Mouse (Mus musculus): ENCODE data around the gene Kat8. TPM values are rescaled to one million over a fixed set of nuclear protein-coding genes. Genes with fewer than 3 reads are reported as not detected.
"Not testable (repeated sequence)": the region's sequence is repeated elsewhere in the genome, so short reads cannot be mapped to it uniquely, and the experiment has no call there.

The Kat8 gene
- polyA plus RNA-seq, 1 experiment from 2014 or later: 13.3 TPM

- Histone ChIP-seq H3K9me3 (replicated peaks; ENCODE audit: control insufficient read depth, low read length) (no peaks in the 10 kb centered on the region), H3K36me3 (ENCODE audit: control insufficient read depth, insufficient read depth) (no peaks in the 10 kb centered on the region), H3K4me2 (ENCODE audit: low read depth, low read length) (peak overlapping the region; percentile 92), H3K27ac (ENCODE audit: low read length) (no peak overlapping the region; the same call in 1 of the 2 replicates), H3K27me3 (ENCODE audit: control insufficient read depth, insufficient read depth, low read depth, low read length) (no peaks in the 10 kb centered on the region), H3K9ac (ENCODE audit: low read depth, low read length) (peak overlapping the region; percentile 10; the same call in 1 of the 2 replicates), H3K4me1 (ENCODE audit: control insufficient read depth, low read depth, low read length) (peaks cover 36% of the 10 kb centered on the region), H3K4me3 (ENCODE audit: low read depth, low read length) (peak overlapping the region; percentile 76)
- 77% methylated on average over 5 of the region's 5 CpGs for WGBS (ENCODE audit: insufficient replicate concordance)
- no peak for ATAC-seq (ENCODE audit: low read depth)
Observed at GRCm38 (mm10) chr7:127894480-127894879, 17.8 kb upstream of the Kat8 start.

GRCm38 (mm10) chr7:127895442-127895841, 16.9 kb upstream of the Kat8 start, which contains the start of the genes Gm21974 and Vkorc1:
Gene Gm21974, minus strand, starts transcription at chr7:127895454.
Gene Vkorc1, minus strand, starts transcription at chr7:127895617.
- peak within 1 kb of the TSS; percentile 89 for H3K27ac ChIP-seq (ENCODE audit: low read length)
- H3K4me2 ChIP-seq (ENCODE audit: low read depth, low read length): peak within 1 kb of the TSS; percentile 92
- no peaks in the 10 kb centered on the region for H3K36me3 ChIP-seq (ENCODE audit: control insufficient read depth, insufficient read depth)
- H3K9me3 ChIP-seq (replicated peaks; ENCODE audit: control insufficient read depth, low read length): no peaks in the 10 kb centered on the region
- H3K27me3 ChIP-seq (ENCODE audit: control insufficient read depth, insufficient read depth, low read depth, low read length): no peaks in the 10 kb centered on the region
- peaks cover 45% of the 10 kb centered on the region for H3K4me1 ChIP-seq (ENCODE audit: control insufficient read depth, low read depth, low read length)
- peak within 1 kb of the TSS; percentile 76 for H3K9ac ChIP-seq (ENCODE audit: low read depth, low read length)
- H3K4me3 ChIP-seq (ENCODE audit: low read depth, low read length): peak within 1 kb of the TSS; percentile 76
- ATAC-seq (ENCODE audit: low read depth): peak; percentile 96
- WGBS (ENCODE audit: insufficient replicate concordance): under 1% methylated on average over 26 of the region's 26 CpGs

GRCm38 (mm10) chr7:127895891-127896290, 16.4 kb upstream of the Kat8 start:
- H3K36me3 ChIP-seq (ENCODE audit: control insufficient read depth, insufficient read depth); ATAC-seq (ENCODE audit: low read depth); H3K27me3 ChIP-seq (ENCODE audit: control insufficient read depth, insufficient read depth, low read depth, low read length); H3K9ac ChIP-seq (ENCODE audit: low read depth, low read length); H3K9me3 ChIP-seq (replicated peaks; ENCODE audit: control insufficient read depth, low read length): not testable (repeated sequence)
- peak overlapping the region; percentile 76 for H3K4me3 ChIP-seq (ENCODE audit: low read depth, low read length)
- H3K4me1 ChIP-seq (ENCODE audit: control insufficient read depth, low read depth, low read length): peaks cover 49% of the 10 kb centered on the region
- H3K4me2 ChIP-seq (ENCODE audit: low read depth, low read length): peak overlapping the region; percentile 92
- H3K27ac ChIP-seq (ENCODE audit: low read length): peak overlapping the region; percentile 89
- WGBS (ENCODE audit: insufficient replicate concordance): 52% methylated on average over 7 of the region's 7 CpGs

- no peak overlapping the region for H3K4me3 ChIP-seq (ENCODE audit: low read depth, low read length)
- no peaks in the 10 kb centered on the region for H3K27me3 ChIP-seq (ENCODE audit: control insufficient read depth, insufficient read depth, low read depth, low read length)
- 0 out of 2 replicates have a peak overlapping the region, but pooled peaks have one; percentile 92 for H3K4me2 ChIP-seq (ENCODE audit: low read depth, low read length)
- ATAC-seq (ENCODE audit: low read depth): no peak
- H3K9me3 ChIP-seq (replicated peaks; ENCODE audit: control insufficient read depth, low read length): no peaks in the 10 kb centered on the region
- H3K27ac ChIP-seq (ENCODE audit: low read length): peak overlapping the region; percentile 19; the same call in 1 of the 2 replicates
- 50% methylated on average over 13 of the region's 13 CpGs for WGBS (ENCODE audit: insufficient replicate concordance)
- no peaks in the 10 kb centered on the region for H3K36me3 ChIP-seq (ENCODE audit: control insufficient read depth, insufficient read depth)
- peaks cover 49% of the 10 kb centered on the region for H3K4me1 ChIP-seq (ENCODE audit: control insufficient read depth, low read depth, low read length)
- no peak overlapping the region for H3K9ac ChIP-seq (ENCODE audit: low read depth, low read length)
Observed at GRCm38 (mm10) chr7:127896384-127896783, 15.9 kb upstream of the Kat8 start.

- H3K36me3 ChIP-seq (ENCODE audit: control insufficient read depth, insufficient read depth): no peaks in the 10 kb centered on the region
- no peak overlapping the region for H3K4me3 ChIP-seq (ENCODE audit: low read depth, low read length)
- H3K9ac ChIP-seq (ENCODE audit: low read depth, low read length): no peak overlapping the region
- ATAC-seq (ENCODE audit: low read depth): no peak
- no peak overlapping the region for H3K27ac ChIP-seq (ENCODE audit: low read length)
- H3K4me1 ChIP-seq (ENCODE audit: control insufficient read depth, low read depth, low read length): peaks cover 51% of the 10 kb centered on the region
- H3K9me3 ChIP-seq (replicated peaks; ENCODE audit: control insufficient read depth, low read length): no peaks in the 10 kb centered on the region
- no peak overlapping the region for H3K4me2 ChIP-seq (ENCODE audit: low read depth, low read length)
- H3K27me3 ChIP-seq (ENCODE audit: control insufficient read depth, insufficient read depth, low read depth, low read length): no peaks in the 10 kb centered on the region
- 76% methylated on average over 7 of the region's 7 CpGs for WGBS (ENCODE audit: insufficient replicate concordance)
Observed at GRCm38 (mm10) chr7:127897542-127897941, 14.8 kb upstream of the Kat8 start.

- ATAC-seq (ENCODE audit: low read depth): no peak; the same call in 1 of the 2 replicates
- 23% methylated on average over 10 of the region's 10 CpGs for WGBS (ENCODE audit: insufficient replicate concordance)
- H3K4me1 ChIP-seq (ENCODE audit: control insufficient read depth, low read depth, low read length): peaks cover 51% of the 10 kb centered on the region
- H3K4me2 ChIP-seq (ENCODE audit: low read depth, low read length): peak overlapping the region; percentile 22; the same call in 1 of the 2 replicates
- no peaks in the 10 kb centered on the region for H3K27me3 ChIP-seq (ENCODE audit: control insufficient read depth, insufficient read depth, low read depth, low read length)
- H3K9ac ChIP-seq (ENCODE audit: low read depth, low read length): no peak overlapping the region
- no peaks in the 10 kb centered on the region for H3K36me3 ChIP-seq (ENCODE audit: control insufficient read depth, insufficient read depth)
- no peak overlapping the region for H3K4me3 ChIP-seq (ENCODE audit: low read depth, low read length)
- H3K27ac ChIP-seq (ENCODE audit: low read length): no peak overlapping the region
- H3K9me3 ChIP-seq (replicated peaks; ENCODE audit: control insufficient read depth, low read length): no peaks in the 10 kb centered on the region
Observed at GRCm38 (mm10) chr7:127898179-127898956, 13.9 kb upstream of the Kat8 start.

- H3K9ac ChIP-seq (ENCODE audit: low read depth, low read length): 0 out of 2 replicates have a peak overlapping the region, but pooled peaks have one; percentile 6
- peaks cover 49% of the 10 kb centered on the region for H3K4me1 ChIP-seq (ENCODE audit: control insufficient read depth, low read depth, low read length)
Observed at GRCm38 (mm10) chr7:127899997-127900396, 12.3 kb upstream of the Kat8 start.

GRCm38 (mm10) chr7:127901772-127902171, 10.5 kb upstream of the Kat8 start:
- ATAC-seq (ENCODE audit: low read depth): no peak
- no peaks in the 10 kb centered on the region for H3K9me3 ChIP-seq (replicated peaks; ENCODE audit: control insufficient read depth, low read length)
- H3K4me3 ChIP-seq (ENCODE audit: low read depth, low read length): no peak overlapping the region
- no peak overlapping the region for H3K27ac ChIP-seq (ENCODE audit: low read length)
- H3K27me3 ChIP-seq (ENCODE audit: control insufficient read depth, insufficient read depth, low read depth, low read length): no peaks in the 10 kb centered on the region
- peaks cover 39% of the 10 kb centered on the region for H3K4me1 ChIP-seq (ENCODE audit: control insufficient read depth, low read depth, low read length)
- H3K36me3 ChIP-seq (ENCODE audit: control insufficient read depth, insufficient read depth): peaks cover 16% of the 10 kb centered on the region
- no peak overlapping the region for H3K4me2 ChIP-seq (ENCODE audit: low read depth, low read length)
- H3K9ac ChIP-seq (ENCODE audit: low read depth, low read length): no peak overlapping the region
- WGBS (ENCODE audit: insufficient replicate concordance): 49% methylated on average over 2 of the region's 2 CpGs

More at GRCm38 (mm10) chr7:127899997-127900396, 12.3 kb upstream of the Kat8 start:
- Histone ChIP-seq H3K9me3 (replicated peaks; ENCODE audit: control insufficient read depth, low read length) (no peaks in the 10 kb centered on the region), H3K27ac (ENCODE audit: low read length) (peak overlapping the region; percentile 35), H3K36me3 (ENCODE audit: control insufficient read depth, insufficient read depth) (no peaks in the 10 kb centered on the region), H3K4me3 (ENCODE audit: low read depth, low read length) (no peak overlapping the region), H3K4me2 (ENCODE audit: low read depth, low read length) (no peak overlapping the region; the same call in 1 of the 2 replicates), H3K27me3 (ENCODE audit: control insufficient read depth, insufficient read depth, low read depth, low read length) (no peaks in the 10 kb centered on the region)
- no peak for ATAC-seq (ENCODE audit: low read depth)
- WGBS (ENCODE audit: insufficient replicate concordance): 11% methylated on average over 7 of the region's 7 CpGs

Data from liver, embryonic 16.5 days (tissue).